Comparison of ENCODE assay signal across 9 mouse cellular contexts in the genomic region with DNA sequence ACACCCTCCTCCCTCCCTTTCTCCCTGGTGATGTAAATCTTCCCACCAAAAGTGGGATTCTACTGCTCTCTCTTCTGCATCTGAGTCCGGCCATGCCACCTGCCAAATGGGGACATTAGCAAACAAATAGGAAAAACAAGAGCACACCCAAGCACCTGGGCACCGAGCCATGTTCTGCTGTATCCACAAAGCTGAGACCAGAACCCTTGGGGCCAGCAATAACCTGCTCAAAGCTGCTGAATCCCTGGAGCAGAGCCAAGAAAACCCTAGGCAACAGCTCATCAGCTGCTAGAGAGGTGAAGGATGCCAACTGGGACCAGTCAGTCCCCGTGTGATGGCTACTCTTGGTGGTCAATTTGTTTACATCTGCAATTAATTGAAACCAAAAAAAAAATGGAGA.
DNase-seq lines count a peak whose midpoint lies in the region; ATAC-seq lines count a peak whose summit lies in the region.
"Had no signal": no experiment of that assay in that cellular context is flagged by ENCODE, and none has a peak within 500 bp of the region (broad histone marks: within the 10 kb centered on the region; RNA-seq: fewer than 3 reads in every experiment).

No protein-coding gene starts in this region.

- H3K4me1 ChIP-seq in midbrain, embryonic 15.5 days = peaks cover 27% of the 10 kb centered on the region
- peaks cover 26% of the 10 kb centered on the region for H3K4me1 ChIP-seq in midbrain, embryonic 10.5 days
- 0 out of 2 replicates have a peak, but pooled peaks cover 2% of the 10 kb centered on the region for H3K4me1 ChIP-seq in hindbrain, embryonic 11.5 days (replicated peaks; ENCODE audit: control insufficient read depth, insufficient read depth, low read length)

- H3K9ac ChIP-seq in midbrain, embryonic 15.5 days = no peak overlapping the region
- no peak overlapping the region for H3K9ac ChIP-seq in hindbrain, embryonic 11.5 days (ENCODE audit: low read depth, low read length)
- H3K9ac ChIP-seq: midbrain, embryonic 12.5 days had no signal

- H3K27me3 ChIP-seq in midbrain, embryonic 15.5 days (replicated peaks) = no peaks in the 10 kb centered on the region
- peaks cover 56% of the 10 kb centered on the region for H3K27me3 ChIP-seq in midbrain, embryonic 10.5 days (ENCODE audit: low read depth, poor library complexity, severe bottlenecking)
- 0 out of 2 replicates have a peak, but pooled peaks cover 2% of the 10 kb centered on the region for H3K27me3 ChIP-seq in hindbrain, embryonic 11.5 days (ENCODE audit: control insufficient read depth, insufficient read depth, low read length)

- peak; percentile 20 for DNase-seq in adrenal gland, postnatal 10 days
- no peak for DNase-seq in adrenal gland, adult 18-20 months (ENCODE audit: low spot score in 2 of 2)
- no peak for DNase-seq in midbrain, embryonic 10.5 days (ENCODE audit: low spot score)
- peak; percentile 11 for DNase-seq in hindbrain, embryonic 11.5 days (ENCODE audit: low spot score)
- DNase-seq in testis, postnatal 14 days (ENCODE audit: low spot score) = peak; percentile 16
- no peak for DNase-seq in layer of hippocampus, adult 18-20 months (ENCODE audit: low spot score in 2 of 2)

- no peak overlapping the region for H3K4me3 ChIP-seq in midbrain, embryonic 15.5 days
- H3K4me3 ChIP-seq in midbrain, embryonic 10.5 days = no peak overlapping the region
- H3K4me3 ChIP-seq in hindbrain, embryonic 11.5 days (ENCODE audit: low read depth, low read length) = no peak overlapping the region
- H3K4me3 ChIP-seq: midbrain, embryonic 12.5 days had no signal

- H3K4me2 ChIP-seq in midbrain, embryonic 15.5 days = no peak overlapping the region
- no peak overlapping the region for H3K4me2 ChIP-seq in hindbrain, embryonic 11.5 days (replicated peaks; ENCODE audit: low read depth, low read length)
- H3K4me2 ChIP-seq: midbrain, embryonic 12.5 days had no signal

- no peak overlapping the region for H3K27ac ChIP-seq in midbrain, embryonic 15.5 days
- H3K27ac ChIP-seq in midbrain, embryonic 10.5 days (replicated peaks) = no peak overlapping the region
- H3K27ac ChIP-seq in hindbrain, embryonic 11.5 days (ENCODE audit: low read depth, low read length) = peak overlapping the region; percentile 79; the same call in 1 of the 2 replicates

- H3K36me3 ChIP-seq in midbrain, embryonic 15.5 days (replicated peaks) = no peaks in the 10 kb centered on the region
- no peaks in the 10 kb centered on the region for H3K36me3 ChIP-seq in midbrain, embryonic 10.5 days
- H3K36me3 ChIP-seq in hindbrain, embryonic 11.5 days (ENCODE audit: control insufficient read depth, insufficient read depth, low read length) = no peaks in the 10 kb centered on the region
- H3K36me3 ChIP-seq: midbrain, embryonic 12.5 days had no signal

- no peaks in the 10 kb centered on the region for H3K9me3 ChIP-seq in midbrain, embryonic 15.5 days
- peaks cover 6% of the 10 kb centered on the region; the same call in 1 of the 2 replicates for H3K9me3 ChIP-seq in midbrain, embryonic 10.5 days (replicated peaks)
- no peaks in the 10 kb centered on the region for H3K9me3 ChIP-seq in hindbrain, embryonic 11.5 days (ENCODE audit: control insufficient read depth, low read length)

- ATAC-seq in midbrain, embryonic 15.5 days (replicated peaks) = peak; percentile 48; the same call in 1 of the 2 replicates
- no peak for ATAC-seq in hindbrain, embryonic 11.5 days (ENCODE audit: low FRiP score)
- ATAC-seq in megakaryocyte progenitor cell, adult 5-6 weeks (replicated peaks; ENCODE audit: poor library complexity) = no peak

- WGBS in midbrain, embryonic 15.5 days = 39% methylated on average over 3 of the region's 3 CpGs
- WGBS in midbrain, embryonic 10.5 days = 85% methylated on average over 3 of the region's 3 CpGs
- 67% methylated on average over 3 of the region's 3 CpGs for WGBS in hindbrain, embryonic 11.5 days

Comparison
In these comparisons a context has a peak if more than half of its experiments do, and no peak if none do; other contexts are left out.
1. DNase-seq: peak in adrenal gland, postnatal 10 days (single experiment), hindbrain, embryonic 11.5 days (single experiment) and testis, postnatal 14 days (single experiment); none in adrenal gland, adult 18-20 months (0 of 2), midbrain, embryonic 10.5 days (single experiment) and layer of hippocampus, adult 18-20 months (0 of 2).